Mouse (Mus musculus): Measurements from ENCODE around the gene Abcf2. TPM values are rescaled to one million over a fixed set of nuclear protein-coding genes. Genes with fewer than 3 reads are reported as not detected.

Gene Abcf2
- polyA plus RNA-seq, 1 experiment from 2014 or later: 57.4 TPM

GRCm38 (mm10) chr5:24542643-24543042, 34.6 kb downstream of the Abcf2 start:
- no peak overlapping the region for H3K9ac ChIP-seq (ENCODE audit: low read length)
- no peaks in the 10 kb centered on the region for H3K27me3 ChIP-seq (ENCODE audit: control insufficient read depth, insufficient read depth, low read length)
- H3K4me3 ChIP-seq (ENCODE audit: control insufficient read depth in 1 of 2, insufficient read depth in 1 of 2, low read depth in 1 of 2, low read length in 2 of 2): no peak overlapping the region
- peaks cover 13 to 24% of the 10 kb centered on the region in 2 experiments for H3K4me1 ChIP-seq (ENCODE audit: control insufficient read depth in 2 of 2, insufficient read depth in 2 of 2, low read length in 2 of 2)
- H3K9me3 ChIP-seq (ENCODE audit: control insufficient read depth, low read length): no peaks in the 10 kb centered on the region
- no peaks in the 10 kb centered on the region; the same call in 1 of the 2 replicates for H3K36me3 ChIP-seq (ENCODE audit: control insufficient read depth, insufficient read depth, low read length)
- ATAC-seq (ENCODE audit: insufficient number of reproducible peaks, insufficient read depth, low FRiP score, low read depth): no peak
- H3K27ac ChIP-seq (replicated peaks in 1 of 2; ENCODE audit: control insufficient read depth in 1 of 2, insufficient read depth in 1 of 2, low read depth in 2 of 2, low read length in 2 of 2): no peak overlapping the region
- 74% methylated on average over 7 of the region's 7 CpGs for WGBS
- no peak overlapping the region for H3K4me2 ChIP-seq (ENCODE audit: low read length)

GRCm38 (mm10) chr5:24541144-24541569, 36.1 kb downstream of the Abcf2 start:
- Histone ChIP-seq H3K27me3 (ENCODE audit: control insufficient read depth, insufficient read depth, low read length) (no peaks in the 10 kb centered on the region), H3K9ac (ENCODE audit: low read length) (peak overlapping the region; percentile 70), H3K27ac (replicated peaks in 1 of 2; ENCODE audit: control insufficient read depth in 1 of 2, insufficient read depth in 1 of 2, low read depth in 2 of 2, low read length in 2 of 2) (peak overlapping the region; percentile 42 to 85; a peak in 3 of 4 replicates), H3K36me3 (ENCODE audit: control insufficient read depth, insufficient read depth, low read length) (no peaks in the 10 kb centered on the region; the same call in 1 of the 2 replicates), H3K4me2 (ENCODE audit: low read length) (peak overlapping the region; percentile 76), H3K4me3 (ENCODE audit: control insufficient read depth in 1 of 2, insufficient read depth in 1 of 2, low read depth in 1 of 2, low read length in 2 of 2) (peak overlapping the region in 1 of 2 experiments; percentile 33; a peak in 2 of 4 replicates), H3K4me1 (ENCODE audit: control insufficient read depth in 2 of 2, insufficient read depth in 2 of 2, low read length in 2 of 2) (peaks cover 13 to 24% of the 10 kb centered on the region in 2 experiments), H3K9me3 (ENCODE audit: control insufficient read depth, low read length) (no peaks in the 10 kb centered on the region)
- 4% methylated on average over 6 of the region's 6 CpGs for WGBS
- no peak for ATAC-seq (ENCODE audit: insufficient number of reproducible peaks, insufficient read depth, low FRiP score, low read depth)

- WGBS: 6% methylated on average over 14 of the region's 14 CpGs
- Histone ChIP-seq H3K9me3 (ENCODE audit: control insufficient read depth, low read length) (no peaks in the 10 kb centered on the region), H3K4me1 (ENCODE audit: control insufficient read depth in 2 of 2, insufficient read depth in 2 of 2, low read length in 2 of 2) (peaks cover 13 to 24% of the 10 kb centered on the region in 2 experiments), H3K4me2 (ENCODE audit: low read length) (peak within 1 kb of the TSS; percentile 76), H3K27ac (replicated peaks in 1 of 2; ENCODE audit: control insufficient read depth in 1 of 2, insufficient read depth in 1 of 2, low read depth in 2 of 2, low read length in 2 of 2) (peak within 1 kb of the TSS; percentile 66 to 85), H3K36me3 (ENCODE audit: control insufficient read depth, insufficient read depth, low read length) (no peaks in the 10 kb centered on the region; the same call in 1 of the 2 replicates), H3K9ac (ENCODE audit: low read length) (peak within 1 kb of the TSS; percentile 70), H3K27me3 (ENCODE audit: control insufficient read depth, insufficient read depth, low read length) (no peaks in the 10 kb centered on the region), H3K4me3 (ENCODE audit: control insufficient read depth in 1 of 2, insufficient read depth in 1 of 2, low read depth in 1 of 2, low read length in 2 of 2) (peak within 1 kb of the TSS; percentile 33 to 36)
- ATAC-seq (ENCODE audit: insufficient number of reproducible peaks, insufficient read depth, low FRiP score, low read depth): peak; percentile 71
These were observed 36.7 kb downstream of the Abcf2 start, which contains the start of gene Asb10 for GRCm38 (mm10) chr5:24540387-24541143. Gene Asb10, minus strand, starts transcription at chr5:24540978.

GRCm38 (mm10) chr5:24539571-24540296, 37.5 kb downstream of the Abcf2 start:
- Histone ChIP-seq H3K27ac (replicated peaks in 1 of 2; ENCODE audit: control insufficient read depth in 1 of 2, insufficient read depth in 1 of 2, low read depth in 2 of 2, low read length in 2 of 2) (peak overlapping the region; percentile 66 to 85), H3K36me3 (ENCODE audit: control insufficient read depth, insufficient read depth, low read length) (no peaks in the 10 kb centered on the region; the same call in 1 of the 2 replicates), H3K9me3 (ENCODE audit: control insufficient read depth, low read length) (no peaks in the 10 kb centered on the region), H3K4me2 (ENCODE audit: low read length) (peak overlapping the region; percentile 76), H3K9ac (ENCODE audit: low read length) (peak overlapping the region; percentile 70), H3K27me3 (ENCODE audit: control insufficient read depth, insufficient read depth, low read length) (no peaks in the 10 kb centered on the region), H3K4me3 (ENCODE audit: control insufficient read depth in 1 of 2, insufficient read depth in 1 of 2, low read depth in 1 of 2, low read length in 2 of 2) (peak overlapping the region in 1 of 2 experiments; percentile 33; a peak in 3 of 4 replicates), H3K4me1 (ENCODE audit: control insufficient read depth in 2 of 2, insufficient read depth in 2 of 2, low read length in 2 of 2) (peaks cover 13 to 24% of the 10 kb centered on the region in 2 experiments)
- WGBS: 74% methylated on average over 22 of the region's 22 CpGs
- ATAC-seq (ENCODE audit: insufficient number of reproducible peaks, insufficient read depth, low FRiP score, low read depth): no peak

- WGBS: 62% methylated on average over 16 of the region's 16 CpGs
- H3K27me3 ChIP-seq (ENCODE audit: control insufficient read depth, insufficient read depth, low read length): peaks cover 3% of the 10 kb centered on the region; the same call in 1 of the 2 replicates
These were observed 39.6 kb downstream of the Abcf2 start for GRCm38 (mm10) chr5:24537618-24538017.

GRCm38 (mm10) chr5:24536511-24536910, 40.8 kb downstream of the Abcf2 start:
- peaks cover 6% of the 10 kb centered on the region for H3K27me3 ChIP-seq (ENCODE audit: control insufficient read depth, insufficient read depth, low read length)
- 74% methylated on average over 5 of the region's 5 CpGs for WGBS

More at GRCm38 (mm10) chr5:24537618-24538017, 39.6 kb downstream of the Abcf2 start:
- Histone ChIP-seq H3K4me2 (ENCODE audit: low read length) (no peak overlapping the region), H3K9me3 (ENCODE audit: control insufficient read depth, low read length) (no peaks in the 10 kb centered on the region), H3K4me1 (ENCODE audit: control insufficient read depth in 2 of 2, insufficient read depth in 2 of 2, low read length in 2 of 2) (peaks cover 13 to 24% of the 10 kb centered on the region in 2 experiments), H3K36me3 (ENCODE audit: control insufficient read depth, insufficient read depth, low read length) (no peaks in the 10 kb centered on the region; the same call in 1 of the 2 replicates), H3K4me3 (ENCODE audit: control insufficient read depth in 1 of 2, insufficient read depth in 1 of 2, low read depth in 1 of 2, low read length in 2 of 2) (no peak overlapping the region), H3K9ac (ENCODE audit: low read length) (no peak overlapping the region), H3K27ac (replicated peaks in 1 of 2; ENCODE audit: control insufficient read depth in 1 of 2, insufficient read depth in 1 of 2, low read depth in 2 of 2, low read length in 2 of 2) (no peak overlapping the region)
- no peak for ATAC-seq (ENCODE audit: insufficient number of reproducible peaks, insufficient read depth, low FRiP score, low read depth)

GRCm38 (mm10) chr5:24535731-24536130, 41.5 kb downstream of the Abcf2 start:
- WGBS: 81% methylated on average over 3 of the region's 3 CpGs
- H3K4me2 ChIP-seq (ENCODE audit: low read length): no peak overlapping the region
- H3K27me3 ChIP-seq (ENCODE audit: control insufficient read depth, insufficient read depth, low read length): peaks cover 14% of the 10 kb centered on the region
- H3K36me3 ChIP-seq (ENCODE audit: control insufficient read depth, insufficient read depth, low read length): no peaks in the 10 kb centered on the region; the same call in 1 of the 2 replicates
- H3K9me3 ChIP-seq (ENCODE audit: control insufficient read depth, low read length): no peaks in the 10 kb centered on the region
- H3K4me1 ChIP-seq (ENCODE audit: control insufficient read depth in 2 of 2, insufficient read depth in 2 of 2, low read length in 2 of 2): peaks cover 8 to 15% of the 10 kb centered on the region in 2 experiments; a peak in 2 of 4 replicates
- no peak overlapping the region for H3K27ac ChIP-seq (replicated peaks in 1 of 2; ENCODE audit: control insufficient read depth in 1 of 2, insufficient read depth in 1 of 2, low read depth in 2 of 2, low read length in 2 of 2)
- no peak overlapping the region for H3K9ac ChIP-seq (ENCODE audit: low read length)
- H3K4me3 ChIP-seq (ENCODE audit: control insufficient read depth in 1 of 2, insufficient read depth in 1 of 2, low read depth in 1 of 2, low read length in 2 of 2): no peak overlapping the region
- ATAC-seq (ENCODE audit: insufficient number of reproducible peaks, insufficient read depth, low FRiP score, low read depth): no peak

More at GRCm38 (mm10) chr5:24536511-24536910, 40.8 kb downstream of the Abcf2 start:
- Histone ChIP-seq H3K36me3 (ENCODE audit: control insufficient read depth, insufficient read depth, low read length) (no peaks in the 10 kb centered on the region; the same call in 1 of the 2 replicates), H3K4me1 (ENCODE audit: control insufficient read depth in 2 of 2, insufficient read depth in 2 of 2, low read length in 2 of 2) (peaks cover 13 to 22% of the 10 kb centered on the region in 2 experiments), H3K4me2 (ENCODE audit: low read length) (no peak overlapping the region), H3K27ac (replicated peaks in 1 of 2; ENCODE audit: control insufficient read depth in 1 of 2, insufficient read depth in 1 of 2, low read depth in 2 of 2, low read length in 2 of 2) (no peak overlapping the region), H3K4me3 (ENCODE audit: control insufficient read depth in 1 of 2, insufficient read depth in 1 of 2, low read depth in 1 of 2, low read length in 2 of 2) (no peak overlapping the region), H3K9me3 (ENCODE audit: control insufficient read depth, low read length) (no peaks in the 10 kb centered on the region), H3K9ac (ENCODE audit: low read length) (no peak overlapping the region)
- ATAC-seq (ENCODE audit: insufficient number of reproducible peaks, insufficient read depth, low FRiP score, low read depth): no peak
